Mouse (Mus musculus) adrenal gland, postnatal 36 days (tissue): ENCODE measurements at regions not wholly inside any gene's neighbourhood (a gene's known extent, or its start where the extent isn't known, plus 50 kb on each side); places are given as distances from the start of the nearest gene placed in this dataset.

ENCODE experiments used
- DNase-seq, 2 experiments: peaks; one replicate each; pipeline ENCODE4 v3.0.0; 2021; ENCODE audit warnings: mixed read lengths in 1 of 2

DNA sequence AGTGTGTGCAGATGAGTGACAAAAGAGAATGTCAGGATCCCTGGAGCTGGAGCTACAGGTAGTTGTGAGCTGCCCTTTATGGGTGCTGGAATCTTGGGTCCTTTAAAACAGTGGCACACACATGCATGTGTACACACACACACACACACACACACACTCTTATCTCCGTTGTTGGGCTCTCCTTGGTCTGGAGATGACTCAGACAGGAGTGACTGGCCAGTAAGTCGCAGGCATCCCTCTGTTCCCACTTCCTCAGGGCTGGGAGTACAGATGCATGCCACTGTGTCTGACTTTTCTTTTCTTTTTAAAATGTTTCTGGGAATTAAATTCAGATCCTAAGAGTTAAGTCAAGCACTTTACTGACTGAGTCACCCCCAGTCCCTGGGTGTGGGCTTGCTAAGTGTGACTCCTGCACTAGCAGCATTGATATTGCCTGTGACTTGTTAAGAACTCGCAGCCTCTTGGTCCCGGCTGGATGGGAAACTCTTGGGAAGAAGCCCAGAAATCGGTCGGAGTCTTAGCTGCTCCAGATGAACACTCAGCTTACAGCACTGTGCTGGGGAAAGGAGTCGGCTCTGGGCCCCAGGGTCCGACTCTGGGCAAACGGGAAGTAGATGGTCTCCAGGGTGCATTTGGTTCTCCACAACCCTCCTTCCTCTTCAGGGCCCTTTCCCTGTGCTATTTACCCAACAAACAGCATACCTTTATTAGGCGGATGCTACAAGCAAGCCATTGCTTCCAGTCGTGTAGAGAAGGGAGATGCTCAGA is 233.0 kb upstream of the Cxcr4 start:
- DNase-seq = no peak

DNA sequence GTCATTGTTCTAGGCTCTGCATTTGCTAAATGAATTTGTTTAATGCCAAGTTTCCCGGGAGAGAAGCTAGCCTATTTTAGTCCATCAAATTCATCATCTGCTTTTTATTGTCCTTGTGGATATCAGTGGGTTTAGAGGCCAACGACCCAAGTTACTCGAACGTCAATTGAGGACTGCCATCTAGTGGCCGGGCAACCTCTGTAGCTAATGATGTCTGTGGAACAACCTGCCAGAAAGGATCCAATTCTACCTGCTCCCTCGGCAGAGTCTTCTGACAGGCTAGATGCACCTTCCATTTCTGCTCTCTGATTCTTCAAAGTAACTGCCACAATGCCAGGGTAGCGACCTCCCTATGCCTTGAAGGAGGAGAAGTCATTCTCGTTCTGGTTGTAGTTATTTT is 232.1 kb upstream of the Cxcr4 start:
- peak; percentile 80 to 89 for DNase-seq

- DNase-seq = no peak
Measured at GRCm38 (mm10) chr1:128821991-128822390, 229.9 kb upstream of the Cxcr4 start.

DNA sequence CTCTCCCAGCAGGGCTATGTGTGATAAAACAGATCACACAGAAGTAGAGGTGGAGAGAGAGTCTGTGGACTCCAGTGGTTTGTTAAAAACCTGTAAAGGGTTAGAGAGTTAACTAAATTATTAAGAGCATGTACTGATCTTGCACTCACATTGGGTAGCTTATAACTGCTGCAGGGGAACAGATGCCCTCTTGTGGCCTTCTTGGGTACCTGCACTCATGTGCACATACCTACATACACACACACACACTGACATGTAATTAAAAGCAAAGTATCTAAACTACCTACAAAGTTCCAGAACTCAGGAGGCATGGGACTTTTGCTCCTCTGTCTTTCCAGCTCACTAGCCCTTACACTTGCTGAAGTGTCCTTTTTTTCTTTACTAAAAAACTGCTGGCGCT is 228.4 kb upstream of the Cxcr4 start:
- DNase-seq = no peak

DNA sequence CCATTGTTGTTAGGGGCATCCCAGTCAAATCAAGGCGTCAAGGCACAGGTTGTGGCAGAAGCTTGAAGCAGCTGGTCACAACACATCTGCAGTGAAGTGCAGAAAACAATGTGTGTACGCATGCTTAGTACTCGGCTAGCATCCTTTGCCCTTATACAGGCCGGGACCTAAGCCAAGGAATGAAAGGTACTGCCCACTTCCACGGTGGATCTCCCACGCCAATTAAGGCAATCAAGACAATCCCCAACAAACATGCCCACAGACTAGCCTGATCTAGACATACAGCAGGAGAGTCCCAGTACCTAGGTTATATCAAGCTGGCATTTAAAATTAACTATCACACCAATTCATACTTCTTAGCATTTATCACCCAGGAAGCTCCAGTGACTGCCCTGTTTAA is 227.5 kb upstream of the Cxcr4 start:
- DNase-seq = no peak

GRCm38 (mm10) chr1:128813379-128813778 is 221.3 kb upstream of the Cxcr4 start:
- no peak for DNase-seq

- DNase-seq = no peak
Measured at GRCm38 (mm10) chr1:128810860-128811259, 218.8 kb upstream of the Cxcr4 start.

DNA sequence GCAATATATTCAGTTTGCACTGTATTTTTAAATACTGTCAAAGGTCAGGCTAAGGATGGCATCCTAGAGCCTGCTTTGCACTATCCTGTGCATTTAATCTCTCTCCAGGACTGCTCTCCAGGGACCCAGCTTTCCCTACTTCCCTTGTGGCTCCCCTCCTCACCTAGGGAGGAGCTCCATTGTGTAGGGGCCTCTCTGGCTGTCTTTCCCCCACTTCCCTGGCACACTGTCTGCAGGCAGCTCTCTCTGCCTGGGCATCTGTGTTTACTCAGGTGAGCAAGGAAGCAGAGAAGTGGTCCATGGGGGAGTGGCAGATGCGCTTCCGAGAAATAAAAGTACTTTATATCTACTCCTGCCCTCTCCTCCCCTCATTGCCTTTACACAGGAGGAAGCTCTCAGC is 218.0 kb upstream of the Cxcr4 start:
- no peak for DNase-seq

GRCm38 (mm10) chr1:128809601-128810000 is 217.5 kb upstream of the Cxcr4 start:
- no peak for DNase-seq

DNA sequence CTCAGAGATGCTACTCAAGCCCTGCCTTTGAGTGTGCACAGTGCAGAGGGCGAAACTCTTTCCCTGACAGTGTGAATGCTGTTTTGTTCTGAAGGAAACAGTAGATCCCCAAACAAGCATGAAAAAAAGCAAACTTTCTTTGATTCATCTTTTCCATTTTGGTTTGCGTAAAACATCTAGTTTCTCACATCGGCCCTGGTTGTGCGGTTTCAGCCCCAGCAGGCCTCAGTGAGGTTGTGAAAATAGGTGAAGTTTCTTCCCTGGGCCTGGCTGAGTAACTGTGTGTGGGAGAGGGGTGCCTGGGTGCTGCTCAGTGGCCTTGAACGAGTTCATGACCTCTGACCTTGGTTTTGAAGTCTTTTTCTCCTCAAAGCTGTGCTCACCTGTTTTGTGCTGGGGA is 216.5 kb upstream of the Cxcr4 start:
- DNase-seq = no peak

GRCm38 (mm10) chr1:128805687-128806653 is 213.9 kb upstream of the Cxcr4 start:
- DNase-seq = no peak

GRCm38 (mm10) chr1:128803433-128804060 is 211.5 kb upstream of the Cxcr4 start:
- no peak for DNase-seq

DNA sequence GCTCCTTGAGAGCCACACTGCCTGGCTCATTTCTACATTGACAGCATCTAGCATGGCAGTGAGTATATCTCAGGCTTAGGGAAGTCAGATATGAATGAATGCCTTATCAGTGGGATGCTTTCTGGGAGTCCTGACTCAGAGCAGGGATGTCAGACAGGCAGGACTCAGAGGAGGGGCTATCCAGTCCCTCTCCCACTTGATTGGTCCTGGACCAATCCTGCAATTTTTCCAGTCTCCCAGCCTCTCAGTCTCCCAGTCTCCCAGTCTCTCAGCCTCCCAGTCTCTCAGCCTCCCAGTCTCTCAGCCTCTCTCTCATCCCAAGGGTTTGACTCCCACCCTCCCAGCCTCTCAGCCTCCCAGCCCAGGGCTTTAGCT is 211.0 kb upstream of the Cxcr4 start:
- DNase-seq = no peak

- no peak for DNase-seq
Measured at GRCm38 (mm10) chr1:128798721-128799120, 206.6 kb upstream of the Cxcr4 start.

DNA sequence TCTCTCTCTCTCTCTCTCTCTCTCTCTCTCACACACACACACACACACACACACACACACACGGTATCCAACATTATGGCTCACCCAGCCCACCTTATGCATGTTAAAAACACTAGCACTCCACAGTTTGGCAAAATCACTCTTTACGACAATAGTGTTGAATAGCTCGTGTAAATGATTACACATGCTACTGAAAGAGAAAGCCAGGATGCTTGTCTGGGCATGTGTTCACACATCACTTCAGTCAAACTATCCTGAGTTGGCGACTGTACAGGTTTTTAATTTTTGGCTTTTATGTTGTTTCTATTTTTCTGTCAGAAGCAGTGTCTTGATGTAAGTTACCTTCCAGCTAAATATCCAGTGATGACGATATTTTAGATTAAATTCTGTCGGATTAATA is 203.6 kb upstream of the Cxcr4 start:
- DNase-seq = no peak

DNA sequence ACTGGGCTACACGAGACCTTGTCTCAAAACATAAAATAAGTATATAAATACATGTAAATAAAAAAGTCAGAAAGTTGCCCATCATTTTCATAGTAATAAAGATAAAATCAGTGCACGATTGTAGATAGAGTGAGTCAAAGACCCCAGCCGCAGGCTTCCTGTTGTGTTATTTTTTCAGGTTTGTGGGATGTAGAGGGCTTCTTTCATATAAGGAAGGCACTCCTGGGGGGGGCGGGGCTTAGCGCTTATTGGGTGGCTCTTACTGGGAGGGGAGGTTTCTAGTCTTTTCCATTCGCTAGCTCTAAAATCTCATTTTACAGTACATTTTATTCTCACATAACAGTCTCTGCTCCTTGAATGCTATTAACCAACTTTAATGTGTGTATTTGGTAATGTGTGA is 198.8 kb upstream of the Cxcr4 start:
- no peak for DNase-seq

- no peak for DNase-seq
Measured at GRCm38 (mm10) chr1:128789567-128790335, 197.7 kb upstream of the Cxcr4 start.

DNA sequence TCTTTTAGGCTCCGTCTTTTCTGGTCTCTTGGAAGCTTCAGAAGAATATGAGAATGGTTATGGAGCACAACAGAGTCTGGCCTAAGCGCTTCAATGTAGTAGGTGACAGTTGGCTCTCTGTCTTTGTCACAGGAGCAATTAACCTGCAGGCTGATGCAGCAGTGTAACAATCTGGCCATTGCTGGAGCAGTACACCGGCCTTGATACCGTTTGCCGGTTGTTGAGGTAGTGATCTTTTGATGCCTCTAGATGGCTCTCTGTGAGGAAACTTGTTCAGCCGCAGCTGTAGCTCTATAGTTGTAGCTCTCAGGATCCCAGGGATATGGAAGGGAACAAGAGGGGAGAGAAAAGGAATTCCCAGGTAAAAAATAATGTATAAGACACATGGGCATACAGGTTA is 196.1 kb upstream of the Cxcr4 start:
- DNase-seq = no peak

DNA sequence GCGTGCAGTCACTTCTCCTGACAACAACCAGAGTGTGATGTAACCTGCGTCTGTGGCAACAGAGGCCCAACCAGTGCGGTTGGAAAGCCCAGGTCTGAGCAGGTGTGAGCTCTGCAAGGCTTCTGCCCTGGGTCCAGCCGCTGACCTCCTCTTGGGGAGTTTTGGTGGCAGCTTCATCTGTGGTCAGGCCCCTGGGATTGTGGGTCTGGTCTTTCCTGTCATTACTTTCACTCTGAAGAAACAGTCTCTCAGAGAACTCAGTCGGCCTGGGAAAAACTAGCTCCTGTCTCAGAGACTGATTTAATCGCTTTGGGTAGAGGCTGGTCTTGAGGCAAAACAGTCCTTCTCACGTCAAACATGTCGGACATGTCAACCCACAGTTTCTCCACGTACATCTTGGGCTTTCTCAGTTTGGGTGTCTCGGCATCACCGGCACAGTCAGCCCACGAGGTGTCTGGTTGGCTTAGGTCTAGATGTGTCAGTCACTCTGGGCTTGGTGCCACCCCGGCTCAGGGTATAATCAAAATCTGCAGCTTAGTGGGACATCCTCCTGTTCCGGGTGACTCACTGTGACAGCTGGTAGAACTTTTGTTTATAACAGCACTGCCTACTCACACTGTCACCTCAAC is 195.0 kb upstream of the Cxcr4 start:
- no peak for DNase-seq

DNA sequence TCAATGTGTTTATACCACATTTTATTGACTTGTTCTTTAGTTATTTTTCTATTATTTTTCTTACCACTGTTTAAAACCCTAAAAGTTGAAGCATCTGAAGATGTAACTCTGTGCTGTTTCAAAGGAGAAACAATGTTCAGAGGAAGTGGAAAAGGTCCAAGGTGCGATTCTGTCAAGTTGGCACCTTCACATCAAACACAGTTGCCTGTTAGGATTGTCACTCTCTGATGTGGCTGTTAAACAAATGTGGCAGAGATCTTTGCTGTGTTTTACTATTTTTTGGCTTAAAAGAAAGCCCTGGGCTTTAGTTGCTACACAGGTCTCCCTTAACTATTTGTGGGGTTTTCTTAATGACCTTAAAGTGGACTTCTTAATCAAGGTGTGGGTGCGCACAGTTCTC is 190.2 kb upstream of the Cxcr4 start:
- no peak for DNase-seq

- no peak for DNase-seq
Measured at GRCm38 (mm10) chr1:128781871-128782270, 189.8 kb upstream of the Cxcr4 start.

DNA sequence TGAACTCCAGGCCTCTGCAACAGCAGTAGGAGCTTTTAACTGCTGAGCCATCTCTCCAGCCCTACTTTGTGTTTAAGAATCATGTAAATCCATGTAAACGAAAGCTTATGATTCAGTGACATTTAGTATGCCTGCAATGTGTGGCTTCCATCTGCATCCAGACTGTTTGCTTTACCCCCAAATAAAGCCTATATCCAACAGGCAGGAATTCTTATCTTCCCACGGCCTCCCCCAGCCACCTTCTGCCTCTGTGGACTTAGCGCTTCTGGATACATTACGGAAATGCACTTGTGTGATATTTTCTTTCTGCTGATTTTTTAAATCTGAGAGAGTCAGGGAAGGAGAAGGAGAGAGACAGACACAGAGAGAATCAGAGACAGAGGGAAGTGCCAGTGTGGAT is 189.2 kb upstream of the Cxcr4 start:
- no peak for DNase-seq
